Mouse (Mus musculus) kidney, adult 2 months (tissue): ENCODE measurements around the gene Txndc2. TPM values are rescaled to one million over a fixed set of nuclear protein-coding genes. Genes with fewer than 3 reads are reported as not detected.

Experiments
- DNase-seq: peaks from one replicate; pipeline ENCODE4 v3.0.0; 2021
- H3K27ac ChIP-seq: fragments of 200-500 bp; 2 replicates; pipeline ENCODE4 v1.5.1; 2012; ENCODE audit warnings: low read depth, low read length, control low read depth, inconsistent platforms; ENCODE audit not compliant: insufficient read depth
- H3K27me3 ChIP-seq: fragments of 200-500 bp; replicated peaks from 2 replicates; pipeline ENCODE4 v1.6.1; 2012; ENCODE audit warnings: mild to moderate bottlenecking, moderate library complexity, low read length, inconsistent platforms; ENCODE audit not compliant: control insufficient read depth, insufficient read depth
- H3K36me3 ChIP-seq: fragments of 200-500 bp; 2 replicates; pipeline ENCODE4 v1.6.1; 2012; ENCODE audit warnings: mild to moderate bottlenecking, moderate library complexity, low read length, inconsistent platforms; ENCODE audit not compliant: control insufficient read depth, insufficient read depth
- H3K4me1 ChIP-seq: fragments of 200-500 bp; 2 replicates; pipeline ENCODE4 v1.6.1; 2011; ENCODE audit warnings: low read length; ENCODE audit not compliant: control insufficient read depth, insufficient read depth
- H3K4me3 ChIP-seq: fragments of 200-500 bp; 2 replicates; pipeline ENCODE4 v1.5.1; 2011; ENCODE audit warnings: mild to moderate bottlenecking, low read depth, low read length, control low read depth; ENCODE audit not compliant: insufficient read depth
- CTCF ChIP-seq: fragments of 200-500 bp; conservative IDR thresholded peaks from 2 replicates; pipeline ENCODE4 v1.5.1; 2011; ENCODE audit warnings: low read depth, mild to moderate bottlenecking, control low read depth, low read length, moderate library complexity, mixed read lengths; ENCODE audit not compliant: insufficient read depth, insufficient read length
- POLR2A ChIP-seq: fragments of 200-500 bp; IDR thresholded peaks from one replicate; pipeline ENCODE4 v1.6.1; 2011; ENCODE audit warnings: low read depth, low read length, control low read depth
- WGBS: fragments of 180-500 bp; shearing (Covaris S2); methylation state at CpG from one replicate; pipeline ENCODE4 v1.1.7; 2018; 5-methylcytosine and 5-hydroxymethylcytosine counted together
- polyA plus RNA-seq: library from polyadenylated mRNA; depleted of rRNA; stranded (reverse); fragments of >200 nt; gene quantifications from 2 replicates; pipeline ENCODE4 v1.2.3, GENCODE M21; 2012

The Txndc2 gene
- polyA plus RNA-seq, 1 experiment = 0.05 TPM

GRCm38 (mm10) chr17:65677742-65678141 lies 35.8 kb upstream of the Txndc2 start:
- Histone ChIP-seq H3K36me3 (no peaks in the 10 kb centered on the region), H3K27ac (no peak overlapping the region), H3K4me3 (no peak overlapping the region), H3K4me1 (no peaks in the 10 kb centered on the region), H3K27me3 (no peaks in the 10 kb centered on the region)
- TF ChIP-seq POLR2A = no peak
- no peak for TF ChIP-seq CTCF
- DNase-seq = no peak
- 92% methylated on average over 1 of the region's 1 CpGs for WGBS

GRCm38 (mm10) chr17:65676536-65676935 lies 34.6 kb upstream of the Txndc2 start:
- Histone ChIP-seq H3K27me3 (no peaks in the 10 kb centered on the region), H3K36me3 (no peaks in the 10 kb centered on the region), H3K4me1 (no peaks in the 10 kb centered on the region), H3K4me3 (no peak overlapping the region), H3K27ac (no peak overlapping the region)
- 94% methylated on average over 8 of the region's 8 CpGs for WGBS
- no peak for DNase-seq
- TF ChIP-seq POLR2A = no peak
- TF ChIP-seq CTCF = no peak

GRCm38 (mm10) chr17:65675985-65676384 lies 34.0 kb upstream of the Txndc2 start:
- Histone ChIP-seq H3K27me3 (no peaks in the 10 kb centered on the region), H3K27ac (no peak overlapping the region), H3K4me1 (no peaks in the 10 kb centered on the region), H3K36me3 (no peaks in the 10 kb centered on the region), H3K4me3 (no peak overlapping the region)
- DNase-seq = no peak
- TF ChIP-seq CTCF = no peak
- TF ChIP-seq POLR2A = no peak
- 76% methylated on average over 3 of the region's 3 CpGs for WGBS

- WGBS = 65% methylated on average over 1 of the region's 1 CpGs
- H3K27me3 ChIP-seq = no peaks in the 10 kb centered on the region
- peak; percentile 42 for DNase-seq
- TF ChIP-seq CTCF = no peak
- TF ChIP-seq POLR2A = no peak
- H3K4me1 ChIP-seq = no peaks in the 10 kb centered on the region
- no peak overlapping the region for H3K27ac ChIP-seq
- no peak overlapping the region for H3K4me3 ChIP-seq
- H3K36me3 ChIP-seq = no peaks in the 10 kb centered on the region
Observed at GRCm38 (mm10) chr17:65674710-65675171, 32.8 kb upstream of the Txndc2 start.

- 94% methylated on average over 7 of the region's 7 CpGs for WGBS
- Histone ChIP-seq H3K36me3 (no peaks in the 10 kb centered on the region), H3K4me3 (no peak overlapping the region), H3K27me3 (no peaks in the 10 kb centered on the region), H3K27ac (no peak overlapping the region), H3K4me1 (no peaks in the 10 kb centered on the region)
- TF ChIP-seq CTCF (no peak), POLR2A (no peak)
- no peak for DNase-seq
Observed at GRCm38 (mm10) chr17:65672926-65673325, 31.0 kb upstream of the Txndc2 start.

- TF ChIP-seq CTCF (no peak), POLR2A (no peak)
- peaks cover 4% of the 10 kb centered on the region for H3K4me1 ChIP-seq
- H3K36me3 ChIP-seq = no peaks in the 10 kb centered on the region
- no peak overlapping the region for H3K4me3 ChIP-seq
- H3K27ac ChIP-seq = no peak overlapping the region
- WGBS = 93% methylated on average over 4 of the region's 4 CpGs
- DNase-seq = no peak
- H3K27me3 ChIP-seq = no peaks in the 10 kb centered on the region
Observed at GRCm38 (mm10) chr17:65669061-65669460, 27.1 kb upstream of the Txndc2 start.

GRCm38 (mm10) chr17:65667792-65668191 lies 25.8 kb upstream of the Txndc2 start:
- Histone ChIP-seq H3K4me1 (peaks cover 4% of the 10 kb centered on the region), H3K27ac (no peak overlapping the region), H3K27me3 (no peaks in the 10 kb centered on the region), H3K4me3 (no peak overlapping the region), H3K36me3 (no peaks in the 10 kb centered on the region)
- WGBS = 93% methylated on average over 14 of the region's 14 CpGs
- no peak for DNase-seq
- TF ChIP-seq CTCF (no peak), POLR2A (no peak)
